Mouse (Mus musculus) neutrophil, adult 83 days (primary cell): Measurements from ENCODE around the gene Ccdc30. TPM values are rescaled to one million over a fixed set of nuclear protein-coding genes. Genes with fewer than 3 reads are reported as not detected.

ENCODE experiments used
- total RNA-seq, 2 experiments: library from RNA; stranded (reverse); gene quantifications; one replicate each; pipeline ENCODE4 v1.2.4; 2023

Gene Ccdc30
- not detected for total RNA-seq

GRCm38 (mm10) chr4:119415072-119415753, at the start of gene Ccdc30:
Ccdc30 (minus strand) TSS chr4:119415521.

GRCm38 (mm10) chr4:119422294-119422964, 7.1 kb upstream of the Ccdc30 start, which contains the start of the genes Ppcs and Zmynd12:
Ppcs (minus strand) TSS chr4:119422420.
Zmynd12 (plus strand) TSS chr4:119422814.

GRCm38 (mm10) chr4:119320131-119320830, 95.0 kb downstream of the Ccdc30 start, which contains the start of gene Ppih:
Ppih (minus strand) TSS chr4:119320546.

GRCm38 (mm10) chr4:119294415-119295133, 120.7 kb downstream of the Ccdc30 start, which contains the start of gene Ybx1:
Ybx1 (minus strand) TSS chr4:119294604.

Other genes with a start within 250 kb of the Ccdc30 start
- gene Zfp691, start 241.3 kb downstream of the Ccdc30 start, total RNA-seq: 1 to 10 TPM; 4.3 to 6.2 TPM
- gene Ermap, start 225.5 kb downstream of the Ccdc30 start, total RNA-seq: 10 to 100 TPM; 37.8 to 65.9 TPM
- 10 to 100 TPM; 11.6 to 17.7 TPM for gene Svbp, start 220.2 kb downstream of the Ccdc30 start, total RNA-seq
- gene Tmem269, start 197.3 kb downstream of the Ccdc30 start, total RNA-seq: not detected
- 1 to 10 TPM; 4.4 to 4.9 TPM for gene AU022252, start 182.8 kb downstream of the Ccdc30 start, total RNA-seq
- gene P3h1, start 182.6 kb downstream of the Ccdc30 start, total RNA-seq: 1 to 10 TPM; 3.4 to 4.8 TPM
- gene Cldn19, start 160.1 kb downstream of the Ccdc30 start, total RNA-seq: not detected
- gene Ybx1, start 120.9 kb downstream of the Ccdc30 start, total RNA-seq: 100 to 1,000 TPM; 321 to 325 TPM
- gene Ppih, start 95.0 kb downstream of the Ccdc30 start, total RNA-seq: 10 to 100 TPM; 18.9 to 23.9 TPM
- gene Ppcs, start 6.9 kb upstream of the Ccdc30 start, total RNA-seq: 1 to 10 TPM; 1.7 to 1.8 TPM
- gene Zmynd12, start 7.3 kb upstream of the Ccdc30 start, total RNA-seq: not detected
- gene Rimkla, start 77.1 kb upstream of the Ccdc30 start, total RNA-seq: not detected
- gene Foxj3, start 121.5 kb upstream of the Ccdc30 start, total RNA-seq: 10 to 100 TPM; 24.4 to 30.4 TPM
- gene Frg2f1, start 124.0 kb upstream of the Ccdc30 start, total RNA-seq: 1 to 10 TPM in 1 of 2 experiments, under 1 TPM in 1; 0.79 to 2.3 TPM
- gene Guca2a, start 222.2 kb upstream of the Ccdc30 start, total RNA-seq: not detected
- not detected for gene Guca2b, start 243.4 kb upstream of the Ccdc30 start, total RNA-seq